Mouse (Mus musculus) hindbrain, embryonic 15.5 days (tissue): ENCODE data around the gene Cacna1e. TPM values are rescaled to one million over a fixed set of nuclear protein-coding genes. Genes with fewer than 3 reads are reported as not detected.

Source experiments
- ATAC-seq: fragments of 200-750 bp; cut with Nextera tagmentation; 2 replicates; pipeline ENCODE4 v1.8.0; 2017; ENCODE audit warnings: low read depth, moderate number of reproducible peaks, moderate TSS enrichment; ENCODE audit not compliant: low FRiP score
- H3K27ac ChIP-seq: fragments of 300-500 bp; sonication (generic); replicated peaks from 2 replicates; pipeline ENCODE4 v1.5.1; 2015; ENCODE audit warnings: mild to moderate bottlenecking, inconsistent platforms
- H3K27me3 ChIP-seq: fragments of 300-500 bp; sonication (generic); 2 replicates; pipeline ENCODE4 v1.6.1; 2015; ENCODE audit warnings: control low read depth, inconsistent platforms
- H3K36me3 ChIP-seq: fragments of 300-500 bp; sonication (generic); 2 replicates; pipeline ENCODE4 v1.6.1; 2015; ENCODE audit warnings: control low read depth, inconsistent platforms
- H3K4me1 ChIP-seq: fragments of 300-500 bp; sonication (generic); replicated peaks from 2 replicates; pipeline ENCODE4 v1.6.1; 2015; ENCODE audit warnings: control low read depth, inconsistent platforms
- H3K4me2 ChIP-seq: fragments of 300-500 bp; sonication (generic); 2 replicates; pipeline ENCODE4 v1.6.1; 2015; ENCODE audit warnings: moderate library complexity, mild to moderate bottlenecking, inconsistent platforms
- H3K4me3 ChIP-seq: fragments of 300-500 bp; sonication (generic); 2 replicates; pipeline ENCODE4 v1.5.1; 2015; ENCODE audit warnings: mild to moderate bottlenecking, inconsistent platforms
- H3K9ac ChIP-seq: fragments of 300-500 bp; sonication (generic); 2 replicates; pipeline ENCODE4 v1.6.1; 2015; ENCODE audit warnings: inconsistent platforms
- H3K9me3 ChIP-seq: fragments of 300-500 bp; sonication (generic); 2 replicates; pipeline ENCODE4 v1.6.1; 2016; ENCODE audit warnings: control low read depth, inconsistent platforms
- WGBS: fragments of 180-500 bp; shearing (Covaris S2); methylation state at CpG from one replicate; pipeline ENCODE4 v1.1.7; 2015; 5-methylcytosine and 5-hydroxymethylcytosine counted together
- polyA plus RNA-seq: library from polyadenylated mRNA; unstranded; fragments of >200 nt; fragmentation: Nextera tagmentation; extraction: Ambion mirVana; gene quantifications from 2 replicates; pipeline ENCODE4 v1.2.1, GENCODE M21; 2015

Gene Cacna1e
- polyA plus RNA-seq, 1 experiment from 2014 or later, result 15.2 TPM

DNA sequence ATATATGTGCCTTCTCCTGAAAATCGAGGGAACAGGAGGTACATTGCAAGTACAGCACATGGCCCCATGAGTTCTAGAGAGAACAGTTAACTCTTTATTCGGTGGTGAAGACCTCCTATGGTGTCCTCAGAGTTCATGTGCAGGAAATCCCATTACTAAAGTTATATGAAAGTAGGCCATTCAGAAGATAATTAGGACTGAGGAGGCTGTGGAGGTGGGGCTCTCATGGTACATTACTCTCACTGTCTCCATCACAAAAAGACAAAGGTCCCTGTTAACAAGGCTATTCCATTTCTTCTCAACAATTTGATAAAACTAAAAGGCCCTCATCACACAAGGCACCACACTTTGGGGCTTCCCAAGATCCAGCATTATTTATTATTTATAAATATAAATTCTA lies 475.2 kb downstream of the Cacna1e start:
- Histone ChIP-seq H3K4me1 (no peaks in the 10 kb centered on the region), H3K27ac (no peak overlapping the region), H3K4me2 (no peak overlapping the region), H3K27me3 (no peaks in the 10 kb centered on the region), H3K4me3 (no peak overlapping the region), H3K9ac (no peak overlapping the region), H3K36me3 (peaks cover 28% of the 10 kb centered on the region), H3K9me3 (no peaks in the 10 kb centered on the region)
- no peak for ATAC-seq
- WGBS, result 70% methylated on average over 2 of the region's 2 CpGs

DNA sequence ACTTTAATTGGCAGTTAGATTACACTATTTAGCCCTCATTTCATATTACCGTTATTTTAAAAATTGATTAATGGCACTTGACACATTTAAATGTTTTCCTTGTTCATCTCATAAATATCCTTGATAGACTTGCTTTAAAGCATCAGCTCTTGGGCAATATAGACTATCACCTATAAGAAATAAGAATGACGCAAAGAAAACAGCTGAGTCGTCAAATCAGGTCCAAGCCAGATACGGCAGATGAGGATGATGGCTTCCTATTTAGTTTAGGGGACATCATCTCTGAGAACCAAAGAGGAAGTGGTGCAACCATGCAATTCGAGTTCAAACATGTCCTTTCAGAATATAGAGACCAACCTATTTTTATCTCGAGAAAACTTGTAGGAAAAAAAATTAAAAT lies 492.3 kb downstream of the Cacna1e start:
- no peaks in the 10 kb centered on the region for H3K4me1 ChIP-seq
- no peak overlapping the region for H3K4me2 ChIP-seq
- no peak overlapping the region for H3K4me3 ChIP-seq
- H3K36me3 ChIP-seq, result no peaks in the 10 kb centered on the region
- 88% methylated on average over 6 of the region's 6 CpGs for WGBS
- ATAC-seq, result no peak
- no peak overlapping the region for H3K27ac ChIP-seq
- no peaks in the 10 kb centered on the region for H3K27me3 ChIP-seq
- no peaks in the 10 kb centered on the region for H3K9me3 ChIP-seq
- no peak overlapping the region for H3K9ac ChIP-seq

Other genes with a start within 250 kb of the Cacna1e start
- 7.8 and 9.7 TPM in 2 replicates for gene Ier5, start 215.1 kb upstream of the Cacna1e start, polyA plus RNA-seq